Mouse (Mus musculus) heart, postnatal 0 days (tissue): Measurements from ENCODE around the gene Cyp27a1. TPM values are rescaled to one million over a fixed set of nuclear protein-coding genes. Genes with fewer than 3 reads are reported as not detected.

ENCODE experiments used
- ATAC-seq: fragments of 200-750 bp; cut with Nextera tagmentation; 2 replicates; pipeline ENCODE4 v1.8.0; 2017; ENCODE audit warnings: low read depth, moderate number of reproducible peaks, moderate library complexity; ENCODE audit not compliant: insufficient read depth
- DNase-seq: peaks from one replicate; pipeline ENCODE4 v3.0.0-alpha.2; 2016; ENCODE audit warnings: low spot score
- H3K27ac ChIP-seq: fragments of 300-500 bp; sonication (generic); 2 replicates; pipeline ENCODE4 v1.5.1; 2014; ENCODE audit warnings: low read depth, mild to moderate bottlenecking
- H3K27me3 ChIP-seq: fragments of 300-500 bp; sonication (generic); 2 replicates; pipeline ENCODE4 v1.6.1; 2014; ENCODE audit warnings: low read length, mixed read lengths; ENCODE audit not compliant: control insufficient read depth, insufficient read depth
- H3K36me3 ChIP-seq: fragments of 300-500 bp; sonication (generic); replicated peaks from 2 replicates; pipeline ENCODE4 v1.6.1; 2014; ENCODE audit warnings: low read length, mixed read lengths; ENCODE audit not compliant: control insufficient read depth, insufficient read depth
- H3K4me1 ChIP-seq: fragments of 300-500 bp; sonication (generic); 2 replicates; pipeline ENCODE4 v1.6.1; 2014; ENCODE audit warnings: antibody characterized with exemption; ENCODE audit not compliant: control insufficient read depth, insufficient read depth
- H3K4me2 ChIP-seq: fragments of 300-500 bp; sonication (generic); 2 replicates; pipeline ENCODE4 v1.6.1; 2014; ENCODE audit warnings: low read depth, mild to moderate bottlenecking, low read length, moderate library complexity
- H3K4me3 ChIP-seq: fragments of 300-500 bp; sonication (generic); 2 replicates; pipeline ENCODE4 v1.5.1; 2014; ENCODE audit warnings: low read depth, low read length
- H3K9ac ChIP-seq: fragments of 300-500 bp; sonication (generic); replicated peaks from 2 replicates; pipeline ENCODE4 v1.6.1; 2014; ENCODE audit warnings: low read depth, low read length, mixed read lengths
- H3K9me3 ChIP-seq: fragments of 300-500 bp; sonication (generic); replicated peaks from 2 replicates; pipeline ENCODE4 v1.6.1; 2016; ENCODE audit warnings: low read length; ENCODE audit not compliant: control insufficient read depth
- CTCF ChIP-seq: IDR thresholded peaks from 2 replicates; pipeline ENCODE4 v1.5.1; 2016; ENCODE audit warnings: antibody characterized with exemption, control low read depth, low read depth
- EP300 ChIP-seq: IDR thresholded peaks from 2 replicates; pipeline ENCODE4 v1.6.1; 2016; ENCODE audit warnings: antibody characterized with exemption, low read depth
- WGBS: fragments of 180-500 bp; shearing (Covaris S2); extraction: QIAGEN DNeasy Blood & Tissue Kit; methylation state at CpG from one replicate; pipeline ENCODE4 v1.1.7; 2014; 5-methylcytosine and 5-hydroxymethylcytosine counted together
- polyA plus RNA-seq: library from polyadenylated mRNA; unstranded; fragments of >200 nt; fragmentation: Nextera tagmentation; extraction: Ambion mirVana; gene quantifications from 2 replicates; pipeline ENCODE4 v1.2.1, GENCODE M21; 2015
- total RNA-seq: library from RNA; depleted of rRNA; stranded (reverse); fragments of >200 nt; gene quantifications from 2 replicates; pipeline ENCODE4 v1.2.3, GENCODE M21; 2014; ENCODE audit warnings: low replicate concordance

Gene Cyp27a1
- total and polyA plus RNA-seq, 2 experiments from 2014 or later: 11.9 to 13.5 TPM

GRCm38 (mm10) chr1:74754175-74754785, 40.9 kb downstream of the Cyp27a1 start:
- no peak for TF ChIP-seq EP300
- TF ChIP-seq CTCF: no peak
- H3K9ac ChIP-seq: no peak overlapping the region
- no peaks in the 10 kb centered on the region; the same call in 1 of the 2 replicates for H3K4me1 ChIP-seq
- no peaks in the 10 kb centered on the region for H3K36me3 ChIP-seq
- DNase-seq (no peak), ATAC-seq (no peak)
- no peaks in the 10 kb centered on the region for H3K27me3 ChIP-seq
- H3K27ac ChIP-seq: no peak overlapping the region
- H3K4me2 ChIP-seq: no peak overlapping the region
- 69% methylated on average over 5 of the region's 5 CpGs for WGBS
- no peaks in the 10 kb centered on the region for H3K9me3 ChIP-seq
- H3K4me3 ChIP-seq: no peak overlapping the region

GRCm38 (mm10) chr1:74759773-74760172, 46.4 kb downstream of the Cyp27a1 start:
- DNase-seq (peak; percentile 85), ATAC-seq (peak; percentile 78)
- 16% methylated on average over 4 of the region's 4 CpGs for WGBS

GRCm38 (mm10) chr1:74763081-74763480, 49.7 kb downstream of the Cyp27a1 start:
- ATAC-seq (no peak), DNase-seq (peak; percentile 70)
- Histone ChIP-seq H3K36me3 (no peaks in the 10 kb centered on the region), H3K27ac (no peak overlapping the region), H3K4me1 (no peaks in the 10 kb centered on the region), H3K4me2 (no peak overlapping the region), H3K4me3 (no peak overlapping the region), H3K27me3 (peaks cover 20% of the 10 kb centered on the region; the same call in 1 of the 2 replicates), H3K9ac (no peak overlapping the region), H3K9me3 (no peaks in the 10 kb centered on the region)
- TF ChIP-seq CTCF (peak; percentile 64), EP300 (no peak)
- 2% methylated on average over 6 of the region's 6 CpGs for WGBS

More at GRCm38 (mm10) chr1:74759773-74760172, 46.4 kb downstream of the Cyp27a1 start:
- H3K4me1 ChIP-seq: no peaks in the 10 kb centered on the region
- no peaks in the 10 kb centered on the region for H3K36me3 ChIP-seq
- H3K9me3 ChIP-seq: no peaks in the 10 kb centered on the region
- no peak overlapping the region for H3K4me3 ChIP-seq
- H3K27ac ChIP-seq: no peak overlapping the region
- H3K9ac ChIP-seq: no peak overlapping the region
- peaks cover 14% of the 10 kb centered on the region; the same call in 1 of the 2 replicates for H3K27me3 ChIP-seq
- TF ChIP-seq EP300 (no peak), CTCF (peak; percentile 89)
- H3K4me2 ChIP-seq: no peak overlapping the region

GRCm38 (mm10) chr1:74770727-74771466, 57.5 kb downstream of the Cyp27a1 start:
- H3K4me1 ChIP-seq: peaks cover 17% of the 10 kb centered on the region
- TF ChIP-seq EP300 (no peak), CTCF (no peak)
- no peak for DNase-seq

GRCm38 (mm10) chr1:74771467-74771844, 58.1 kb downstream of the Cyp27a1 start:
- under 1% methylated on average over 25 of the region's 26 CpGs for WGBS

More at GRCm38 (mm10) chr1:74770727-74771466, 57.5 kb downstream of the Cyp27a1 start:
- H3K9me3 ChIP-seq: no peaks in the 10 kb centered on the region
- no peak overlapping the region for H3K27ac ChIP-seq
- no peak for ATAC-seq
- no peak overlapping the region; the same call in 1 of the 2 replicates for H3K9ac ChIP-seq
- 2% methylated on average over 35 of the region's 35 CpGs for WGBS
- peak overlapping the region; percentile 53 for H3K4me3 ChIP-seq
- H3K36me3 ChIP-seq: no peaks in the 10 kb centered on the region
- peaks cover 71% of the 10 kb centered on the region for H3K27me3 ChIP-seq
- peak overlapping the region; percentile 96 for H3K4me2 ChIP-seq

More at GRCm38 (mm10) chr1:74771467-74771844, 58.1 kb downstream of the Cyp27a1 start:
- ATAC-seq (no peak), DNase-seq (no peak)
- Histone ChIP-seq H3K4me2 (peak overlapping the region; percentile 96), H3K9ac (peak overlapping the region; percentile 33; the same call in 1 of the 2 replicates), H3K4me3 (peak overlapping the region; percentile 53), H3K27me3 (peaks cover 73% of the 10 kb centered on the region), H3K4me1 (peaks cover 17% of the 10 kb centered on the region), H3K27ac (no peak overlapping the region), H3K36me3 (no peaks in the 10 kb centered on the region), H3K9me3 (no peaks in the 10 kb centered on the region)
- TF ChIP-seq CTCF (no peak), EP300 (no peak)
